Mouse (Mus musculus) Patski (cell line): Measurements from ENCODE around the gene Tgfb2. TPM values are rescaled to one million over a fixed set of nuclear protein-coding genes. Genes with fewer than 3 reads are reported as not detected.
A peak's percentile ranks its signal among the peaks of the same experiment; 100 is the strongest.

Experiments
- ATAC-seq: fragments of 100-300 bp; one replicate; pipeline ENCODE4 v1.8.0; 2021
- CTCF ChIA-PET: fragments of 350-600 bp; sonication (Branson Sonifier 250); formaldehyde crosslinking; loops from one replicate; lab custom pipeline; 2022; ENCODE audit warnings: inconsistent platforms; lab: Charles Lee
- POLR2A ChIA-PET: fragments of 350-600 bp; sonication (Branson Sonifier 250); formaldehyde crosslinking; loops from one replicate; lab custom pipeline; 2022; ENCODE audit warnings: antibody characterized with exemption, inconsistent platforms; lab: Charles Lee
- DNase-seq: peaks from one replicate; pipeline ENCODE4 v3.0.0-alpha.2; 2011; ENCODE audit warnings: low read depth, low spot score
- H3K27me3 ChIP-seq: fragments of 371-371 bp; one replicate; pipeline ENCODE4 v1.5.1; 2021
- CTCF ChIP-seq: fragments of 100-300 bp; IDR thresholded peaks from one replicate; pipeline ENCODE4 v1.5.1; 2021
- in situ Hi-C: fragments of 300-500 bp; cut with MboI; formaldehyde crosslinking; loops from 3 replicates; pipeline ENCODE4 v1.11.1; 2018; ENCODE audit warnings: low pct_unique_long_range_greater_than_20kb, mixed read lengths
- polyA plus RNA-seq: library from polyadenylated mRNA; unstranded; gene quantifications from one replicate; pipeline ENCODE4 v1.2.3, GENCODE M21; 2021

Gene Tgfb2
- polyA plus RNA-seq, 1 experiment from 2014 or later = 35.3 TPM

DNA sequence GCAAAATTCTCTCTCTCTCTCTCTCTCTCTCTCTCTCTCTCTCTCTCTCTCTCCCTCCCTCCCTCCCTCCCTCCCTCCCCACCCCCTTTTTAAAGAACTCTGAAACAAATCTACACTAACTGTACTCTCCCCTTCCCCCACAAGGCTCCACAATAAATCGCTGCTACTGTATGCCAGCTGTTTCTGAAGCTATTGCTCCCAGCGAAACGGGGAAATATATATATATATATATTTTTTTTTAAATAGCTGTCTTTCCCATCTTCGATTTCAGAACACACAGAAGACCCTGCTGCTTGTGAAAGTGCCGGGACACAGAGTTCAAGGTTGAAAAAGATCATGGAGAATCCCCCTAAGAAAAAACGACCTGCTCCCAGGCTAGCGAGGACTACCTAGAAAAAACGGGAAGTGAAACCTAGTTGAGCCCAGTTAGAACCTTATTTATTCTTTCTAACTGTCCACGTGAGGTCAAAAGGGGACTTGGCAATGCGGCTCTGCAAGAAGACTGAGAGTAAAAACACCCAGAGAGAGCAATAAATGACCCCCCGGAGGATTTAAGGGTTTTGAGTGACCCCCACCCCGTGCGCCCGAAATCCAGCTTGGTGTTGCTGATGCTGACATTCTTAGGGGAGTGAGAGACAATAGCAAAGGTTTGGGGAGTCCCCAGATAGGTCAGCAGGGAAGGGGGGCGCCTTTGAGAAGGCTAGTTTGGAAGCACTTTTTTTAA is 2.4 kb downstream of the Tgfb2 start:
- POLR2A ChIA-PET = interaction anchor here (1.6 kb wide), 1 partner anchor 135 kb away, joined by 3 read pairs; no protein-coding TSS in a partner anchor
- no peaks in the 10 kb centered on the region for H3K27me3 ChIP-seq
- in situ Hi-C loops = loop anchor here (10.0 to 25.0 kb wide), 2 partner anchors 69 to 691 kb away; no protein-coding TSS in a partner anchor
- CTCF ChIA-PET = interaction anchor here (1.4 to 2.7 kb wide), 3 partner anchors 9 to 136 kb away, joined by 3 to 7 read pairs (median 4); no protein-coding TSS in a partner anchor
- no peak for TF ChIP-seq CTCF
- no peak for ATAC-seq
- no peak for DNase-seq

GRCm38 (mm10) chr1:186702391-186703255 is 3.2 kb downstream of the Tgfb2 start:
- CTCF ChIA-PET = interaction anchor here (1.6 to 2.7 kb wide), 2 partner anchors 10 to 135 kb away, joined by 4 to 7 read pairs; no protein-coding TSS in a partner anchor
- ATAC-seq (no peak), DNase-seq (no peak)
- POLR2A ChIA-PET = interaction anchor here (1.6 kb wide), 1 partner anchor 134 kb away, joined by 3 read pairs; no protein-coding TSS in a partner anchor
- H3K27me3 ChIP-seq = no peaks in the 10 kb centered on the region
- in situ Hi-C loops = loop anchor here (10.0 to 25.0 kb wide), 2 partner anchors 68 to 690 kb away; no protein-coding TSS in a partner anchor
- no peak for TF ChIP-seq CTCF

DNA sequence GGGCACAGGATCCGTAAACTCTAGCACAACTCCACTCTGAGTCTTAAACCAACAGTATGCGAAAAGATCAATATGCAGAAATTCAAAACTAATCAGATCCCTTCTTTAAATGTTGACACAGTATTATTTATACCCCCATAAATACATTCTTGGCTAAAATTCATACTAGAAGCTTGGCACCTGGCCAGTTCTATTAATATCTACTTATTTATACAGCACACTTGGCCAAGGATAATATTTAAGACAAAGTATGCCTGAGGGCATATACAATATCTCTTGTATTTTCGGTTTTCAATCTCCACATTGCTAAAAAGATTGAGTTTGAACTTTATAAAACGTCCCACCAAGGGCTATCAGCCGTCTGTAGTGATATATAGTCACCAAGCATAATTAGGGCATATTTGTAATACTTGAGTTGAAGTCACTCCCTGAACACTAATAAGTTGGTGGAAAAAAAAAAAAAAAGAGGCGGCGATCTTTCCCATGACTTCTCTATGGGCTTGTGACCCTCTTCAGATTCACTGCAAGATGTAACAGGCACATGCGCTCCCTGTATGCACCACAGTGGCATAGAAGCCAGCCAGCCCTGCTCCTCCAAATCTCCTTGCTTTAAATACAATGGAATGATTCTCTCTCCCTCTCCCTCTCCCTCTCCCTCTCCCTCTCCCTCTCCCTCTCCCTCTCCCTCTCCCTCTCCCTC is 4.4 kb downstream of the Tgfb2 start:
- DNase-seq (no peak), ATAC-seq (no peak)
- in situ Hi-C loops = loop anchor here (10.0 to 25.0 kb wide), 2 partner anchors 67 to 689 kb away; no protein-coding TSS in a partner anchor
- H3K27me3 ChIP-seq = no peaks in the 10 kb centered on the region
- ChIA-PET CTCF (no interaction called here), POLR2A (no interaction called here)
- no peak for TF ChIP-seq CTCF

DNA sequence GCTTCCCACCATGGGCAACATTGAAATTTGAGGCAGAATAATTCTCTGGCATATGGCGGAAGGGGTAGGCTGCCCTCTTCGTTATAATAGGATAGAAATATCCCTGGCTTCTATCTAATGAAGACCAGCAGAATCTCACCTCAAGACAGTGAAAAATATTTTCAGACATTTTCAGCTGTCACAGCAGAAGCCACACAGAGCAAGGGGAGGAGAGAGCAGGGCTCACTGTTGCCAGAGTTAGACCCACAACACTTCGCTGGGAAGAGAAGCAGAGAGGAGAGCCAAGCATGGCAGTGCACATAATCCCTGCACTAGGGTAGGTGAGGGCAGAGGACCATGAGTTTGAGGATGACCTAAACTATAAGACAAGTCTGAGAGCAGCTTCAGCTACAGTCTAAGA is 5.3 kb downstream of the Tgfb2 start:
- in situ Hi-C loops = loop anchor here (10.0 to 25.0 kb wide), 2 partner anchors 66 to 688 kb away; no protein-coding TSS in a partner anchor
- no peak for TF ChIP-seq CTCF
- ATAC-seq (no peak), DNase-seq (no peak)
- CTCF ChIA-PET = no interaction called here
- POLR2A ChIA-PET = no interaction called here
- no peaks in the 10 kb centered on the region for H3K27me3 ChIP-seq

- in situ Hi-C loops = no loop called here
- POLR2A ChIA-PET = no interaction called here
- DNase-seq (no peak), ATAC-seq (no peak)
- no peaks in the 10 kb centered on the region for H3K27me3 ChIP-seq
- no peak for TF ChIP-seq CTCF
- CTCF ChIA-PET = interaction anchor here (1.3 to 1.4 kb wide), 2 partner anchors 8 to 10 kb away, joined by 3 to 4 read pairs; no protein-coding TSS in a partner anchor
These were observed 7.0 kb downstream of the Tgfb2 start for GRCm38 (mm10) chr1:186698583-186699338.

GRCm38 (mm10) chr1:186696231-186696630 is 9.6 kb downstream of the Tgfb2 start:
- no peaks in the 10 kb centered on the region for H3K27me3 ChIP-seq
- DNase-seq (no peak), ATAC-seq (no peak)
- no peak for TF ChIP-seq CTCF
- ChIA-PET POLR2A (no interaction called here), CTCF (interaction anchor here (0.7 kb wide), 1 partner anchor 35 kb away, joined by 3 read pairs; no protein-coding TSS in a partner anchor)
- in situ Hi-C loops = no loop called here

DNA sequence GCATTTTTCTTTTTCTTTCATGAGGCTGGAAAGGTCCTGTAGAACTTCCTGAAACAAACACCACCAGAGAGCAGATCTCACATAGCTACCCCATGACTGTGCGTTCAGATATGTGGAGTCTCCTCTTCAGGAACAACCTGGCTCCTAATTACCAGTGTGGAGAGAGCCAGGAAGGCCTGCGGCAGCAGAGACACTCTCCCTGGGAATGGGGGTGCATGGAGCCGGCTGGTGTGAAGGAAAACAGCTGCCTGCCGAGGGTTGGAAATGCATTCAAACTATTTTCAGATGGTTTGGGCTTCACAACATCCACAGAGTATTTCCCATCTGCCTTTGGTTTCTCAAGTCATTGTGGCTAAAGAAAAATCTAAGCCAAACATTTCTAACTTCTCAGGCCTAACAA is 10.4 kb downstream of the Tgfb2 start:
- no peak for TF ChIP-seq CTCF
- in situ Hi-C loops = no loop called here
- POLR2A ChIA-PET = no interaction called here

DNA sequence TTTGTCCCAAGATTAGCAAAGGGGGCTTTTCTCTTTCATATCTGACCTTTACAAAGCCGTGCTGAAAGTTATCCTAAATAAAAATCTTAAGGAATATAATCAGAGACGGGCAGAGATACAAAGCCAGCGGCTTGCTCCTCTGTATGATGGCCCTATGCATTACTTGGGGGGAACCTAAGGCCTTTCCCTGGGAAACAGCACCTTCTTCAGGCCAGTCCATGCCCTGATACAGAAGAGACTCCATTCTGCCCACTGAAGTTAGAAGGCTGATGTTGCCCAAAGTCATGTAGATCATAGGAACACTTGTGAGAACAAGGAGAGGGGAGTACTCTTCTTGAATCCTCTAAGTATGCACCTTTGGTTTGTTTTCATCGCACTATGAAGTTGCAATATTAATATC is 13.4 kb downstream of the Tgfb2 start:
- ChIA-PET CTCF (interaction anchor here (1.7 kb wide), 1 partner anchor 11 kb away, joined by 5 read pairs; no protein-coding TSS in a partner anchor), POLR2A (no interaction called here)
- DNase-seq (no peak), ATAC-seq (no peak)
- no peaks in the 10 kb centered on the region for H3K27me3 ChIP-seq
- in situ Hi-C loops = no loop called here
- TF ChIP-seq CTCF = peak; percentile 40

More for the DNA sequence above, 10.4 kb downstream of the Tgfb2 start:
- DNase-seq (no peak), ATAC-seq (peak; percentile 60)
- H3K27me3 ChIP-seq = no peaks in the 10 kb centered on the region
- CTCF ChIA-PET = interaction anchor here (2.5 kb wide), 1 partner anchor 18 kb away, joined by 7 read pairs; no protein-coding TSS in a partner anchor

DNA sequence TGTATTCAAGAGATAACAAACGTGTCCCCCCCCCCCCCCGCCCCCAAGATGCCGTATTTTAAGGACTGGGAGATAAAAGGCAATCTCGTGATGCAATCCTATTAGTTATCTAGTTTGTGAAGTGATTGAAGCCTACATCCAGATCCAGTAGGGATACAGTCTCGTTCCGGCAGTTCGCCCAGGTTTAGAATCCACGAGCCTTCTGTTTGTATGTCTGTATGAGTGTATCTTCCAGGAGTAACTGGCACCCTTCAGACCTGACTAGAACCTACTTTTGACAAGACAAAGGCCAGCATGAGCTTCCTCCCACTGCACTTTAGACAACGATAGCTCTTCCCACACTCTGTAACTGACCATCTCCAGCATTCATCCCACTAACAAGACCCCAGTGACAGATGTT is 14.1 kb downstream of the Tgfb2 start:
- in situ Hi-C loops = no loop called here
- TF ChIP-seq CTCF = no peak
- no peak for DNase-seq
- CTCF ChIA-PET = interaction anchor here (1.7 kb wide), 1 partner anchor 10 kb away, joined by 5 read pairs; no protein-coding TSS in a partner anchor
- no peak for ATAC-seq
- no peaks in the 10 kb centered on the region for H3K27me3 ChIP-seq
- POLR2A ChIA-PET = no interaction called here
